Mouse (Mus musculus) hindbrain, embryonic 11.5 days (tissue): ENCODE data around the gene Mettl9. TPM values are rescaled to one million over a fixed set of nuclear protein-coding genes. Genes with fewer than 3 reads are reported as not detected.
"Not testable (repeated sequence)": the region's sequence is repeated elsewhere in the genome, so short reads cannot be mapped to it uniquely, and the experiment has no call there.

Source experiments
- ATAC-seq: fragments of 200-750 bp; cut with Nextera tagmentation; 2 replicates; pipeline ENCODE4 v1.8.0; 2017; ENCODE audit warnings: mild to moderate bottlenecking, moderate TSS enrichment, moderate library complexity; ENCODE audit not compliant: low FRiP score
- DNase-seq: peaks from one replicate; pipeline ENCODE4 v3.0.0-alpha.2; 2015; ENCODE audit warnings: low spot score
- H3K27ac ChIP-seq: fragments of 300-500 bp; sonication (generic); 2 replicates; pipeline ENCODE4 v1.5.1; 2014; ENCODE audit warnings: mild to moderate bottlenecking, low read depth, low read length
- H3K27me3 ChIP-seq: fragments of 300-500 bp; sonication (generic); 2 replicates; pipeline ENCODE4 v1.6.1; 2014; ENCODE audit warnings: mild to moderate bottlenecking, low read length, moderate library complexity, mixed read lengths; ENCODE audit not compliant: control insufficient read depth, insufficient read depth
- H3K36me3 ChIP-seq: fragments of 300-500 bp; sonication (generic); 2 replicates; pipeline ENCODE4 v1.6.1; 2014; ENCODE audit warnings: mild to moderate bottlenecking, low read length, moderate library complexity, mixed read lengths; ENCODE audit not compliant: control insufficient read depth, insufficient read depth
- H3K4me1 ChIP-seq: fragments of 300-500 bp; sonication (generic); replicated peaks from 2 replicates; pipeline ENCODE4 v1.6.1; 2014; ENCODE audit warnings: low read length, mixed read lengths; ENCODE audit not compliant: control insufficient read depth, insufficient read depth
- H3K4me2 ChIP-seq: fragments of 300-500 bp; sonication (generic); replicated peaks from 2 replicates; pipeline ENCODE4 v1.6.1; 2014; ENCODE audit warnings: mild to moderate bottlenecking, low read depth, low read length
- H3K4me3 ChIP-seq: fragments of 300-500 bp; sonication (generic); 2 replicates; pipeline ENCODE4 v1.5.1; 2014; ENCODE audit warnings: low read depth, low read length
- H3K9ac ChIP-seq: fragments of 300-500 bp; sonication (generic); 2 replicates; pipeline ENCODE4 v1.6.1; 2014; ENCODE audit warnings: low read depth, low read length
- H3K9me3 ChIP-seq: fragments of 300-500 bp; sonication (generic); 2 replicates; pipeline ENCODE4 v1.6.1; 2016; ENCODE audit warnings: low read length; ENCODE audit not compliant: control insufficient read depth
- WGBS: fragments of 180-500 bp; shearing (Covaris S2); extraction: QIAGEN DNeasy Blood & Tissue Kit; methylation state at CpG from one replicate; pipeline ENCODE4 v1.1.7; 2014; 5-methylcytosine and 5-hydroxymethylcytosine counted together
- polyA plus RNA-seq: library from polyadenylated mRNA; unstranded; fragments of >200 nt; fragmentation: Nextera tagmentation; extraction: Ambion mirVana; gene quantifications from 2 replicates; pipeline ENCODE4 v1.2.1, GENCODE M21; 2014

Gene Mettl9
- polyA plus RNA-seq, 1 experiment from 2014 or later, result 279 TPM

- DNase-seq (no peak), ATAC-seq (no peak)
- 90% methylated on average over 10 of the region's 10 CpGs for WGBS
- Histone ChIP-seq H3K4me1 (no peaks in the 10 kb centered on the region), H3K36me3 (no peaks in the 10 kb centered on the region), H3K4me2 (no peak overlapping the region), H3K27me3 (no peaks in the 10 kb centered on the region), H3K27ac (no peak overlapping the region), H3K4me3 (no peak overlapping the region), H3K9ac (no peak overlapping the region), H3K9me3 (no peaks in the 10 kb centered on the region)
These were observed 19.8 kb upstream of the Mettl9 start for GRCm38 (mm10) chr7:121014486-121014885.

- ATAC-seq (no peak), DNase-seq (no peak)
- no peaks in the 10 kb centered on the region for H3K36me3 ChIP-seq
- H3K27me3 ChIP-seq, result no peaks in the 10 kb centered on the region
- no peak overlapping the region for H3K4me2 ChIP-seq
- no peak overlapping the region for H3K27ac ChIP-seq
- no peak overlapping the region for H3K4me3 ChIP-seq
- H3K9ac ChIP-seq, result no peak overlapping the region
- 87% methylated on average over 3 of the region's 3 CpGs for WGBS
- H3K4me1 ChIP-seq, result no peaks in the 10 kb centered on the region
- no peaks in the 10 kb centered on the region for H3K9me3 ChIP-seq
These were observed 15.5 kb upstream of the Mettl9 start for GRCm38 (mm10) chr7:121018778-121019177.

GRCm38 (mm10) chr7:121020277-121020676 lies 14.0 kb upstream of the Mettl9 start:
- no peaks in the 10 kb centered on the region for H3K9me3 ChIP-seq
- WGBS, result 44% methylated on average over 8 of the region's 8 CpGs
- no peak overlapping the region for H3K27ac ChIP-seq
- no peaks in the 10 kb centered on the region for H3K36me3 ChIP-seq
- DNase-seq, result no peak
- ATAC-seq, result no peak
- H3K27me3 ChIP-seq, result no peaks in the 10 kb centered on the region
- H3K4me3 ChIP-seq, result no peak overlapping the region
- H3K4me2 ChIP-seq, result no peak overlapping the region
- no peaks in the 10 kb centered on the region for H3K4me1 ChIP-seq
- H3K9ac ChIP-seq, result no peak overlapping the region

- 83% methylated on average over 6 of the region's 6 CpGs for WGBS
- Histone ChIP-seq H3K36me3 (no peaks in the 10 kb centered on the region), H3K4me3 (no peak overlapping the region), H3K9ac (no peak overlapping the region), H3K27me3 (no peaks in the 10 kb centered on the region), H3K4me2 (no peak overlapping the region), H3K4me1 (no peaks in the 10 kb centered on the region), H3K27ac (no peak overlapping the region), H3K9me3 (no peaks in the 10 kb centered on the region)
- ATAC-seq (no peak), DNase-seq (no peak)
These were observed 8.8 kb upstream of the Mettl9 start for GRCm38 (mm10) chr7:121025221-121026008.

- no peaks in the 10 kb centered on the region for H3K27me3 ChIP-seq
- H3K4me2 ChIP-seq, result no peak overlapping the region
- no peaks in the 10 kb centered on the region for H3K36me3 ChIP-seq
- no peaks in the 10 kb centered on the region for H3K9me3 ChIP-seq
- H3K27ac ChIP-seq, result no peak overlapping the region
- H3K9ac ChIP-seq, result no peak overlapping the region
- no peak overlapping the region for H3K4me3 ChIP-seq
- no peak for DNase-seq
- no peak for ATAC-seq
- 70% methylated on average over 3 of the region's 3 CpGs for WGBS
- no peaks in the 10 kb centered on the region for H3K4me1 ChIP-seq
These were observed 7.9 kb upstream of the Mettl9 start for GRCm38 (mm10) chr7:121026300-121026699.

GRCm38 (mm10) chr7:121029947-121030346 lies 4.3 kb upstream of the Mettl9 start:
- not testable (repeated sequence) for H3K27me3 ChIP-seq, H3K4me1 ChIP-seq, H3K27ac ChIP-seq, DNase-seq, H3K36me3 ChIP-seq, H3K9ac ChIP-seq, H3K4me3 ChIP-seq, H3K9me3 ChIP-seq, ATAC-seq, H3K4me2 ChIP-seq

- WGBS, result 0% methylated on average over 38 of the region's 63 CpGs
- Histone ChIP-seq H3K36me3 (no peaks in the 10 kb centered on the region), H3K4me2 (peak overlapping the region; percentile 51), H3K27me3 (no peaks in the 10 kb centered on the region), H3K9ac (peak overlapping the region; percentile 99), H3K4me1 (0 out of 2 replicates have a peak, but pooled peaks cover 2% of the 10 kb centered on the region), H3K9me3 (no peaks in the 10 kb centered on the region), H3K4me3 (peak overlapping the region; percentile 96), H3K27ac (peak overlapping the region; percentile 99)
- peak; percentile 80 for DNase-seq
- ATAC-seq, result peak; percentile 85
These were observed 476 bp downstream of the Mettl9 start for GRCm38 (mm10) chr7:121034701-121035141.

- under 1% methylated on average over 24 of the region's 24 CpGs for WGBS
These were observed 996 bp downstream of the Mettl9 start for GRCm38 (mm10) chr7:121035161-121035721.

GRCm38 (mm10) chr7:121040595-121040994 lies 6.3 kb downstream of the Mettl9 start:
- no peak overlapping the region for H3K4me3 ChIP-seq
- H3K9me3 ChIP-seq, result no peaks in the 10 kb centered on the region
- H3K27ac ChIP-seq, result no peak overlapping the region
- no peak for ATAC-seq
- H3K4me2 ChIP-seq, result no peak overlapping the region
- H3K27me3 ChIP-seq, result no peaks in the 10 kb centered on the region
- no peak for DNase-seq
- H3K9ac ChIP-seq, result no peak overlapping the region
- 0 out of 2 replicates have a peak, but pooled peaks cover 2% of the 10 kb centered on the region for H3K4me1 ChIP-seq
- H3K36me3 ChIP-seq, result no peaks in the 10 kb centered on the region
- WGBS, result 96% methylated on average over 4 of the region's 4 CpGs

More at GRCm38 (mm10) chr7:121035161-121035721, 996 bp downstream of the Mettl9 start:
- Histone ChIP-seq H3K4me1 (0 out of 2 replicates have a peak, but pooled peaks cover 2% of the 10 kb centered on the region), H3K4me3 (peak overlapping the region; percentile 96), H3K9ac (peak overlapping the region; percentile 99), H3K27me3 (no peaks in the 10 kb centered on the region), H3K4me2 (peak overlapping the region; percentile 51), H3K27ac (peak overlapping the region; percentile 99), H3K36me3 (no peaks in the 10 kb centered on the region), H3K9me3 (no peaks in the 10 kb centered on the region)
- DNase-seq (no peak), ATAC-seq (peak; percentile 53)
